Mouse (Mus musculus): ENCODE measurements around the gene Apbb2. TPM values are rescaled to one million over a fixed set of nuclear protein-coding genes. Genes with fewer than 3 reads are reported as not detected.

Gene Apbb2
- polyA plus RNA-seq, 1 experiment, result 22.6 TPM

GRCm38 (mm10) chr5:66376589-66377270 is 241.9 kb downstream of the Apbb2 start:
- no peak overlapping the region for H3K4me3 ChIP-seq (ENCODE audit: insufficient read depth, poor library complexity, severe bottlenecking)
- H3ac ChIP-seq (ENCODE audit: control insufficient read depth, insufficient read length, low read depth), result no peak overlapping the region
- H3K79me3 ChIP-seq (ENCODE audit: low read depth), result no peaks in the 10 kb centered on the region
- H3K79me2 ChIP-seq (ENCODE audit: control insufficient read depth, insufficient read depth), result peaks cover 13% of the 10 kb centered on the region
- TF ChIP-seq MYOG (IDR thresholded peaks at IDR 0.05; ENCODE audit: control insufficient read depth, extremely low read depth, insufficient read length) (no peak), USF1 (IDR thresholded peaks at IDR 0.05; ENCODE audit: low read depth) (peak; percentile 25), CTCF (IDR thresholded peaks at IDR 0.05; ENCODE audit: control insufficient read depth, insufficient read depth, insufficient read length) (no peak), MAX (IDR thresholded peaks at IDR 0.05) (no peak)
- H3K27me3 ChIP-seq (ENCODE audit: control insufficient read depth, insufficient read depth, insufficient read length), result no peaks in the 10 kb centered on the region
- H3K36me3 ChIP-seq (ENCODE audit: control insufficient read depth, insufficient read depth), result peaks cover 29% of the 10 kb centered on the region

GRCm38 (mm10) chr5:66374413-66374812 is 244.2 kb downstream of the Apbb2 start:
- H3K4me3 ChIP-seq (ENCODE audit: insufficient read depth, poor library complexity, severe bottlenecking), result no peak overlapping the region
- TF ChIP-seq MYOG (IDR thresholded peaks at IDR 0.05; ENCODE audit: control insufficient read depth, extremely low read depth, insufficient read length) (no peak), CTCF (IDR thresholded peaks at IDR 0.05; ENCODE audit: control insufficient read depth, insufficient read depth, insufficient read length) (no peak), MAX (IDR thresholded peaks at IDR 0.05) (no peak), MYOD1 (IDR thresholded peaks at IDR 0.05; ENCODE audit: control insufficient read depth, insufficient read length, low read depth) (no peak), CEBPB (IDR thresholded peaks at IDR 0.05; ENCODE audit: low read depth) (no peak), USF1 (IDR thresholded peaks at IDR 0.05; ENCODE audit: low read depth) (no peak), FOSL1 (IDR thresholded peaks at IDR 0.05; ENCODE audit: insufficient read depth, low read length, poor library complexity, severe bottlenecking) (no peak)
- no peaks in the 10 kb centered on the region for H3K79me3 ChIP-seq (ENCODE audit: low read depth)
- no peaks in the 10 kb centered on the region for H3K27me3 ChIP-seq (ENCODE audit: control insufficient read depth, insufficient read depth, insufficient read length)
- no peak overlapping the region for H3ac ChIP-seq (ENCODE audit: control insufficient read depth, insufficient read length, low read depth)
- peaks cover 27% of the 10 kb centered on the region for H3K36me3 ChIP-seq (ENCODE audit: control insufficient read depth, insufficient read depth)
- peaks cover 13% of the 10 kb centered on the region for H3K79me2 ChIP-seq (ENCODE audit: control insufficient read depth, insufficient read depth)

- Histone ChIP-seq H3K4me3 (ENCODE audit: insufficient read depth, poor library complexity, severe bottlenecking) (no peak overlapping the region), H3ac (ENCODE audit: control insufficient read depth, insufficient read length, low read depth) (no peak overlapping the region), H3K79me3 (ENCODE audit: low read depth) (no peaks in the 10 kb centered on the region), H3K36me3 (ENCODE audit: control insufficient read depth, insufficient read depth) (peaks cover 27% of the 10 kb centered on the region), H3K79me2 (ENCODE audit: control insufficient read depth, insufficient read depth) (peaks cover 13% of the 10 kb centered on the region), H3K27me3 (ENCODE audit: control insufficient read depth, insufficient read depth, insufficient read length) (no peaks in the 10 kb centered on the region)
- TF ChIP-seq MYOD1 (IDR thresholded peaks at IDR 0.05; ENCODE audit: control insufficient read depth, insufficient read length, low read depth), result no peak
Measured at GRCm38 (mm10) chr5:66373515-66374164, 244.9 kb downstream of the Apbb2 start.

GRCm38 (mm10) chr5:66371131-66371530 is 247.5 kb downstream of the Apbb2 start:
- TF ChIP-seq CTCF (IDR thresholded peaks at IDR 0.05; ENCODE audit: control insufficient read depth, insufficient read depth, insufficient read length), result no peak
- no peak for TF ChIP-seq MYOG (IDR thresholded peaks at IDR 0.05; ENCODE audit: control insufficient read depth, extremely low read depth, insufficient read length)
- TF ChIP-seq MYOD1 (IDR thresholded peaks at IDR 0.05; ENCODE audit: control insufficient read depth, insufficient read length, low read depth), result peak; percentile 27
- TF ChIP-seq USF1 (IDR thresholded peaks at IDR 0.05; ENCODE audit: low read depth), result no peak
- TF ChIP-seq FOSL1 (IDR thresholded peaks at IDR 0.05; ENCODE audit: insufficient read depth, low read length, poor library complexity, severe bottlenecking), result peak; percentile 85
- TF ChIP-seq MAX (IDR thresholded peaks at IDR 0.05), result no peak
- TF ChIP-seq CEBPB (IDR thresholded peaks at IDR 0.05; ENCODE audit: low read depth), result no peak
- Histone ChIP-seq H3K79me2 (ENCODE audit: control insufficient read depth, insufficient read depth) (peaks cover 13% of the 10 kb centered on the region), H3K36me3 (ENCODE audit: control insufficient read depth, insufficient read depth) (peaks cover 23% of the 10 kb centered on the region), H3K79me3 (ENCODE audit: low read depth) (no peaks in the 10 kb centered on the region), H3K27me3 (ENCODE audit: control insufficient read depth, insufficient read depth, insufficient read length) (no peaks in the 10 kb centered on the region), H3K4me3 (ENCODE audit: insufficient read depth, poor library complexity, severe bottlenecking) (no peak overlapping the region), H3ac (ENCODE audit: control insufficient read depth, insufficient read length, low read depth) (no peak overlapping the region)

GRCm38 (mm10) chr5:66368966-66369365 is 249.6 kb downstream of the Apbb2 start:
- Histone ChIP-seq H3K79me3 (ENCODE audit: low read depth) (no peaks in the 10 kb centered on the region), H3K79me2 (ENCODE audit: control insufficient read depth, insufficient read depth) (peaks cover 13% of the 10 kb centered on the region), H3ac (ENCODE audit: control insufficient read depth, insufficient read length, low read depth) (no peak overlapping the region), H3K4me3 (ENCODE audit: insufficient read depth, poor library complexity, severe bottlenecking) (no peak overlapping the region), H3K27me3 (ENCODE audit: control insufficient read depth, insufficient read depth, insufficient read length) (no peaks in the 10 kb centered on the region), H3K36me3 (ENCODE audit: control insufficient read depth, insufficient read depth) (peaks cover 44% of the 10 kb centered on the region)
- TF ChIP-seq CTCF (IDR thresholded peaks at IDR 0.05; ENCODE audit: control insufficient read depth, insufficient read depth, insufficient read length) (peak; percentile 56), FOSL1 (IDR thresholded peaks at IDR 0.05; ENCODE audit: insufficient read depth, low read length, poor library complexity, severe bottlenecking) (no peak)

GRCm38 (mm10) chr5:66367641-66368040 is 250.9 kb downstream of the Apbb2 start:
- H3ac ChIP-seq (ENCODE audit: control insufficient read depth, insufficient read length, low read depth), result no peak overlapping the region
- peaks cover 48% of the 10 kb centered on the region for H3K36me3 ChIP-seq (ENCODE audit: control insufficient read depth, insufficient read depth)
- no peaks in the 10 kb centered on the region for H3K27me3 ChIP-seq (ENCODE audit: control insufficient read depth, insufficient read depth, insufficient read length)
- TF ChIP-seq CTCF (IDR thresholded peaks at IDR 0.05; ENCODE audit: control insufficient read depth, insufficient read depth, insufficient read length), result no peak
- no peak for TF ChIP-seq FOSL1 (IDR thresholded peaks at IDR 0.05; ENCODE audit: insufficient read depth, low read length, poor library complexity, severe bottlenecking)
- TF ChIP-seq MYOG (IDR thresholded peaks at IDR 0.05; ENCODE audit: control insufficient read depth, extremely low read depth, insufficient read length), result no peak
- no peak for TF ChIP-seq MYOD1 (IDR thresholded peaks at IDR 0.05; ENCODE audit: control insufficient read depth, insufficient read length, low read depth)
- no peak for TF ChIP-seq CEBPB (IDR thresholded peaks at IDR 0.05; ENCODE audit: low read depth)
- no peak for TF ChIP-seq MAX (IDR thresholded peaks at IDR 0.05)
- no peak for TF ChIP-seq USF1 (IDR thresholded peaks at IDR 0.05; ENCODE audit: low read depth)
- H3K79me3 ChIP-seq (ENCODE audit: low read depth), result no peaks in the 10 kb centered on the region
- peaks cover 2% of the 10 kb centered on the region for H3K79me2 ChIP-seq (ENCODE audit: control insufficient read depth, insufficient read depth)
- no peak overlapping the region for H3K4me3 ChIP-seq (ENCODE audit: insufficient read depth, poor library complexity, severe bottlenecking)
